8 mouse cellular contexts compared by ENCODE assay signal in genomic region chr1:75478916-75479634, GRCm38 (mm10). TPM values are rescaled to one million over a fixed set of nuclear protein-coding genes. Genes with fewer than 3 reads are reported as not detected.
DNase-seq lines count a peak whose midpoint lies in the region; ATAC-seq and TF ChIP-seq lines count a peak whose summit lies in the region.

TSS of gene Chpf (minus strand) at chr1:75479307.
TSS of gene Tmem198 (plus strand) at chr1:75479532.

- no peak for TF ChIP-seq CTCF in Patski (IDR thresholded peaks at IDR 0.05)
- TF ChIP-seq CTCF in lung, postnatal 0 days (IDR thresholded peaks at IDR 0.05): no peak

- peak; percentile 88 for DNase-seq in Patski (ENCODE audit: low read depth, low spot score)
- peak; percentile 99 to 100 for DNase-seq in cerebellum, postnatal 10 days
- DNase-seq in frontal cortex, postnatal 10 days (ENCODE audit: low spot score in 2 of 2): peak; percentile 97 to 98
- peak; percentile 98 for DNase-seq in layer of hippocampus, postnatal 10 days (ENCODE audit: low spot score in 2 of 2)
- peak; percentile 97 for DNase-seq in lung, postnatal 0 days (ENCODE audit: low spot score)
- DNase-seq in ovary, postnatal 14 days (ENCODE audit: low spot score): peak; percentile 97
- peak; percentile 93 to 95 for DNase-seq in thymus, postnatal 10 days (ENCODE audit: low spot score in 2 of 2)

- 0 out of 2 replicates have a peak, but pooled peaks have one; percentile 17 for TF ChIP-seq EP300 in lung, postnatal 0 days (IDR thresholded peaks at IDR 0.05)

- H3K9ac ChIP-seq in hindbrain, embryonic 12.5 days: peak within 1 kb of the TSS; percentile 86
- peak within 1 kb of the TSS; percentile 58 for H3K9ac ChIP-seq in lung, postnatal 0 days (replicated peaks; ENCODE audit: low read depth)

- POLR2A ChIA-PET in Patski (lab: Charles Lee): interaction anchor here (0.9 to 1.2 kb wide), 4 partner anchors 8 to 81 kb away, joined by 3 to 10 read pairs (median 4); no protein-coding TSS in a partner anchor

- H3K9me3 ChIP-seq in hindbrain, embryonic 12.5 days (replicated peaks): no peaks in the 10 kb centered on the region
- H3K9me3 ChIP-seq in lung, postnatal 0 days (ENCODE audit: low read length): no peaks in the 10 kb centered on the region

- H3K4me2 ChIP-seq in hindbrain, embryonic 12.5 days (replicated peaks): peak within 1 kb of the TSS; percentile 92
- peak within 1 kb of the TSS; percentile 85 for H3K4me2 ChIP-seq in lung, postnatal 0 days (replicated peaks; ENCODE audit: low read depth, low read length)

- under 1% methylated on average over 72 of the region's 76 CpGs for WGBS in hindbrain, embryonic 12.5 days
- WGBS in lung, postnatal 0 days: 1% methylated on average over 38 of the region's 76 CpGs

- H3K27me3 ChIP-seq in Patski: no peaks in the 10 kb centered on the region
- H3K27me3 ChIP-seq in hindbrain, embryonic 12.5 days: peaks cover 32% of the 10 kb centered on the region
- H3K27me3 ChIP-seq in lung, postnatal 0 days (replicated peaks; ENCODE audit: insufficient read depth, low read length): peaks cover 22% of the 10 kb centered on the region; the same call in 1 of the 2 replicates

- CTCF ChIA-PET in Patski (lab: Charles Lee): interaction anchor here (0.9 to 3.8 kb wide), 3 partner anchors 21 to 80 kb away, joined by 3 to 32 read pairs (median 14); no protein-coding TSS in a partner anchor

- ATAC-seq in Patski: peak; percentile 87
- peak; percentile 92 for ATAC-seq in hindbrain, embryonic 12.5 days (ENCODE audit: low FRiP score)
- peak; percentile 93 for ATAC-seq in lung, postnatal 0 days

- peak within 1 kb of the TSS; percentile 86 for H3K27ac ChIP-seq in hindbrain, embryonic 12.5 days
- H3K27ac ChIP-seq in lung, postnatal 0 days (ENCODE audit: low read length): peak within 1 kb of the TSS; percentile 84

- peaks cover 32% of the 10 kb centered on the region for H3K36me3 ChIP-seq in hindbrain, embryonic 12.5 days
- peaks cover under 1% of the 10 kb centered on the region; the same call in 1 of the 2 replicates for H3K36me3 ChIP-seq in lung, postnatal 0 days (ENCODE audit: insufficient read depth, low read length)

- in situ Hi-C loops in Patski (cut with MboI; ENCODE audit: low pct_unique_long_range_greater_than_20kb): loop anchor here (5.0 to 10.0 kb wide), 2 partner anchors 78 to 116 kb away; no protein-coding TSS in a partner anchor

- peak within 1 kb of the TSS; percentile 81 for H3K4me3 ChIP-seq in hindbrain, embryonic 12.5 days
- H3K4me3 ChIP-seq in lung, postnatal 0 days (ENCODE audit: low read depth, low read length): peak within 1 kb of the TSS; percentile 67

- peaks cover 37% of the 10 kb centered on the region for H3K4me1 ChIP-seq in hindbrain, embryonic 12.5 days
- peaks cover 3% of the 10 kb centered on the region; the same call in 1 of the 2 replicates for H3K4me1 ChIP-seq in lung, postnatal 0 days (ENCODE audit: insufficient read depth, low read depth, low read length)

RNA-seq across cellular contexts. Expression of gene Chpf, which starts in this region (rescaled TPM):
- polyA plus RNA-seq in Patski (2021): 65.0 TPM
- polyA plus RNA-seq in hindbrain, embryonic 12.5 days (2016; fragmentation: Nextera tagmentation; extraction: Ambion mirVana): 39.2 and 41.5 TPM in 2 replicates
- 10 to 100 TPM; 78.4 to 79.4 TPM for total RNA-seq in layer of hippocampus, postnatal 10 days (2021)
- 31.2 and 31.6 TPM in 2 replicates for polyA plus RNA-seq in lung, postnatal 0 days (2015; fragmentation: Nextera tagmentation; extraction: Ambion mirVana)

RNA-seq across cellular contexts. Expression of gene Tmem198, which starts in this region (rescaled TPM):
- 1.7 TPM for polyA plus RNA-seq in Patski (2021)
- 25.3 and 25.7 TPM in 2 replicates for polyA plus RNA-seq in hindbrain, embryonic 12.5 days (2016; fragmentation: Nextera tagmentation; extraction: Ambion mirVana)
- total RNA-seq in layer of hippocampus, postnatal 10 days (2021): 10 to 100 TPM; 48.3 to 53.8 TPM
- 1.1 and 1.3 TPM in 2 replicates for polyA plus RNA-seq in lung, postnatal 0 days (2015; fragmentation: Nextera tagmentation; extraction: Ambion mirVana)

Comparison
In these comparisons a context has a peak if more than half of its experiments do, and no peak if none do; other contexts are left out.
1. Peak in every context shown above with its lines: DNase-seq, ATAC-seq, H3K4me3 ChIP-seq and H3K27ac ChIP-seq.